Mouse (Mus musculus) MEL (cell line): ENCODE data around the gene Gpam. TPM values are rescaled to one million over a fixed set of nuclear protein-coding genes. Genes with fewer than 3 reads are reported as not detected.

ENCODE experiments used
- DNase-seq: peaks from one replicate; pipeline ENCODE4 v3.0.0; 2011; ENCODE audit warnings: low read depth, low spot score
- H3K27ac ChIP-seq: 2 replicates; pipeline ENCODE4 v1.5.1; 2012; ENCODE audit warnings: low read depth, mild to moderate bottlenecking, control low read depth, low read length, moderate library complexity; ENCODE audit not compliant: control insufficient read depth
- H3K27me3 ChIP-seq, 2 experiments: fragments of 150-350 bp in 1 of 2; sonication (generic) in 1 of 2; 2 replicates each; pipeline ENCODE4 v1.6.1; 2012; ENCODE audit warnings: low read length in 2 of 2, mild to moderate bottlenecking in 2 of 2, improper control_type of control experiment in 1 of 2, moderate library complexity in 1 of 2; ENCODE audit not compliant: insufficient read depth in 2 of 2, control insufficient read depth in 1 of 2
- H3K36me3 ChIP-seq, 2 experiments: 2 replicates each; pipeline ENCODE4 v1.6.1; 2012 to 2014; ENCODE audit warnings: low read length in 2 of 2, improper control_type of control experiment in 1 of 2, inconsistent platforms in 1 of 2, mild to moderate bottlenecking in 1 of 2; ENCODE audit not compliant: insufficient read depth in 2 of 2, control insufficient read depth in 1 of 2
- H3K4me1 ChIP-seq, 2 experiments: fragments of 150-350 bp in 1 of 2; sonication (generic) in 1 of 2; 2 replicates each; pipeline ENCODE4 v1.6.1; 2012; ENCODE audit warnings: low read length in 2 of 2, improper control_type of control experiment in 1 of 2, mild to moderate bottlenecking in 1 of 2; ENCODE audit not compliant: insufficient read depth in 2 of 2, control insufficient read depth in 1 of 2
- H3K4me3 ChIP-seq, 2 experiments: fragments of 150-350 bp in 1 of 2; sonication (generic) in 1 of 2; 2 replicates each; pipeline ENCODE4 v1.5.1; 2012; ENCODE audit warnings: low read depth in 2 of 2, low read length in 2 of 2, mild to moderate bottlenecking in 2 of 2, moderate library complexity in 2 of 2, control low read depth in 1 of 2, improper control_type of control experiment in 1 of 2; ENCODE audit not compliant: control insufficient read depth in 1 of 2, insufficient read depth in 1 of 2
- H3K79me2 ChIP-seq: 2 replicates; pipeline ENCODE4 v1.6.1; 2012; ENCODE audit warnings: mild to moderate bottlenecking, low read length, moderate library complexity; ENCODE audit not compliant: control insufficient read depth, poor library complexity, insufficient read depth
- H3K9ac ChIP-seq: 2 replicates; pipeline ENCODE4 v1.6.1; 2012; ENCODE audit warnings: low read depth, mild to moderate bottlenecking, control low read depth, low read length, moderate library complexity; ENCODE audit not compliant: control insufficient read depth, poor library complexity, severe bottlenecking
- H3K9me3 ChIP-seq: fragments of 150-350 bp; sonication (generic); replicated peaks from 2 replicates; pipeline ENCODE4 v1.6.1; 2012; ENCODE audit warnings: mild to moderate bottlenecking, low read length, improper control_type of control experiment, moderate library complexity; ENCODE audit not compliant: insufficient read depth
- BHLHE40 ChIP-seq: IDR thresholded peaks from 2 replicates; pipeline ENCODE4 v1.6.1; 2012; ENCODE audit warnings: low read depth, mild to moderate bottlenecking, inconsistent platforms, low read length, improper control_type of control experiment, borderline replicate concordance
- CHD1 ChIP-seq: IDR thresholded peaks from 2 replicates; pipeline ENCODE4 v1.6.1; 2012; ENCODE audit warnings: low read depth, mild to moderate bottlenecking, inconsistent platforms, low read length, improper control_type of control experiment
- CTCF ChIP-seq, 3 experiments: IDR thresholded peaks in 2 of 3; conservative IDR thresholded peaks in 1 of 3; 2 replicates each; pipeline ENCODE4 v1.5.1; 2011 to 2012; ENCODE audit warnings: low read length in 3 of 3, low read depth in 2 of 3, mild to moderate bottlenecking in 2 of 3, improper control_type of control experiment in 1 of 3, inconsistent platforms in 1 of 3, mixed read lengths in 1 of 3, moderate library complexity in 1 of 3; ENCODE audit not compliant: control insufficient read depth in 1 of 3, insufficient read depth in 1 of 3, poor library complexity in 1 of 3, severe bottlenecking in 1 of 3
- E2F4 ChIP-seq: IDR thresholded peaks from 2 replicates; pipeline ENCODE4 v1.6.1; 2011; ENCODE audit warnings: low read depth, low read length, improper control_type of control experiment, borderline replicate concordance
- EP300 ChIP-seq, 2 experiments: IDR thresholded peaks; 2 replicates each; pipeline ENCODE4 v1.6.1; 2011; ENCODE audit warnings: improper control_type of control experiment in 2 of 2, low read length in 2 of 2, low read depth in 1 of 2, mild to moderate bottlenecking in 1 of 2
- ETS1 ChIP-seq: IDR thresholded peaks from 2 replicates; pipeline ENCODE4 v1.6.1; 2012; ENCODE audit warnings: low read depth, mild to moderate bottlenecking, inconsistent platforms, low read length, improper control_type of control experiment, moderate library complexity
- GATA1 ChIP-seq: IDR thresholded peaks from 2 replicates; pipeline ENCODE4 v1.6.1; 2011; ENCODE audit warnings: low read depth, low read length, improper control_type of control experiment
- JUND ChIP-seq: IDR thresholded peaks from 2 replicates; pipeline ENCODE4 v1.6.1; 2011; ENCODE audit warnings: low read depth, mild to moderate bottlenecking, improper control_type of control experiment, low read length
- KAT2A ChIP-seq: conservative IDR thresholded peaks from 2 replicates; pipeline ENCODE4 v1.6.1; 2012; ENCODE audit warnings: low read depth, low read length, improper control_type of control experiment, inconsistent platforms
- MYC ChIP-seq: IDR thresholded peaks from 2 replicates; pipeline ENCODE4 v1.6.1; 2011; ENCODE audit warnings: low read depth, mild to moderate bottlenecking, low read length, improper control_type of control experiment, moderate library complexity
- NELFE ChIP-seq: IDR thresholded peaks from 2 replicates; pipeline ENCODE4 v1.6.1; 2011; ENCODE audit warnings: low read depth, low read length, improper control_type of control experiment
- NRF1 ChIP-seq: IDR thresholded peaks from 2 replicates; pipeline ENCODE4 v1.6.1; 2014; ENCODE audit warnings: low read depth, mild to moderate bottlenecking, inconsistent platforms, low read length, improper control_type of control experiment, moderate library complexity; ENCODE audit not compliant: poor library complexity, insufficient read depth, severe bottlenecking
- POLR2AphosphoS2 ChIP-seq: IDR thresholded peaks from 2 replicates; pipeline ENCODE4 v1.6.1; 2011; ENCODE audit warnings: low read length, improper control_type of control experiment
- RAD21 ChIP-seq: IDR thresholded peaks from 2 replicates; pipeline ENCODE4 v1.6.1; 2011; ENCODE audit warnings: mild to moderate bottlenecking, low read depth, low read length, improper control_type of control experiment
- RCOR1 ChIP-seq: IDR thresholded peaks from 2 replicates; pipeline ENCODE4 v1.6.1; 2012; ENCODE audit warnings: low read depth, mild to moderate bottlenecking, inconsistent platforms, low read length, improper control_type of control experiment
- SIN3A ChIP-seq: IDR thresholded peaks from 2 replicates; pipeline ENCODE4 v1.6.1; 2012; ENCODE audit warnings: low read length, improper control_type of control experiment, inconsistent platforms
- SMC3 ChIP-seq: IDR thresholded peaks from 2 replicates; pipeline ENCODE4 v1.6.1; 2011; ENCODE audit warnings: low read depth, low read length, improper control_type of control experiment
- TAL1 ChIP-seq: IDR thresholded peaks from 2 replicates; pipeline ENCODE4 v1.6.1; 2012; ENCODE audit warnings: mild to moderate bottlenecking, inconsistent platforms, low read length, moderate library complexity, mixed read lengths
- TCF12 ChIP-seq: IDR thresholded peaks from 2 replicates; pipeline ENCODE4 v1.6.1; 2014; ENCODE audit warnings: low read depth, mild to moderate bottlenecking, inconsistent platforms, low read length, improper control_type of control experiment, moderate library complexity
- UBTF ChIP-seq: IDR thresholded peaks from 2 replicates; pipeline ENCODE4 v1.6.1; 2012; ENCODE audit warnings: low read depth, mild to moderate bottlenecking, inconsistent platforms, low read length, improper control_type of control experiment, moderate library complexity, borderline replicate concordance; ENCODE audit not compliant: insufficient read depth
- USF2 ChIP-seq, 2 experiments: IDR thresholded peaks; 2 replicates each; pipeline ENCODE4 v1.6.1; 2011 to 2012; ENCODE audit warnings: improper control_type of control experiment in 2 of 2, low read length in 2 of 2, borderline replicate concordance in 1 of 2, inconsistent platforms in 1 of 2, low read depth in 1 of 2, mild to moderate bottlenecking in 1 of 2; ENCODE audit not compliant: insufficient read depth in 1 of 2
- ZNF384 ChIP-seq: IDR thresholded peaks from 2 replicates; pipeline ENCODE4 v1.6.1; 2012; ENCODE audit warnings: low read depth, mild to moderate bottlenecking, inconsistent platforms, low read length, improper control_type of control experiment
- polyA plus RNA-seq, 2 experiments: library from polyadenylated mRNA; stranded (reverse) in 1 of 2; unstranded in 1 of 2; fragments of >175 nt in 1 of 2; fragments of >200 nt in 1 of 2; gene quantifications; 2 replicates each; pipeline versions ENCODE4 v1.2.1 to v1.2.4; 2012; ENCODE audit warnings: low replicate concordance in 2 of 2, low read depth in 1 of 2; ENCODE audit not compliant: insufficient read length in 2 of 2, insufficient read depth in 1 of 2, missing spikeins in 1 of 2
- total RNA-seq: library from RNA; depleted of rRNA; stranded (reverse); fragments of 300-350 nt; gene quantifications from 2 replicates; pipeline ENCODE4 v1.2.3, GENCODE M21; 2012

The Gpam gene
- total and polyA plus RNA-seq, 3 experiments = 26.2 to 327 (median 37.1) TPM

DNA sequence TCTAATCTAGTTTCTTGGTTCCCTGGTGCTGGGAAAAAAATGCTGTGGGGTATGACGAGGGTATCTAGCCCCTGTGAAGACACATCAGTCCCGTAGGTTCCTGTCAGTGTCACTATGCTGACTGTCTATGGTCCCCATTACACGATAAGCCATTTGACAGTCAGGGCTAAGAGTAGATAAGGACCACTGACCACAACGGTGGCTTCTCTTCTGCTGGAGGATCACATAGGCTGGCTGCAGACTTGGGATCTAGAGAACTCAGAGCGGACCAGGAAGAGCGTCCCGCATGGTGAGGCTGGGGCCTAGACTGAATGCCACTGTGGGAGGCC, 41.2 kb downstream of the Gpam start (continued):
- TF ChIP-seq KAT2A = no peak
- TF ChIP-seq, all 39 proteins: peak for 12

DNA sequence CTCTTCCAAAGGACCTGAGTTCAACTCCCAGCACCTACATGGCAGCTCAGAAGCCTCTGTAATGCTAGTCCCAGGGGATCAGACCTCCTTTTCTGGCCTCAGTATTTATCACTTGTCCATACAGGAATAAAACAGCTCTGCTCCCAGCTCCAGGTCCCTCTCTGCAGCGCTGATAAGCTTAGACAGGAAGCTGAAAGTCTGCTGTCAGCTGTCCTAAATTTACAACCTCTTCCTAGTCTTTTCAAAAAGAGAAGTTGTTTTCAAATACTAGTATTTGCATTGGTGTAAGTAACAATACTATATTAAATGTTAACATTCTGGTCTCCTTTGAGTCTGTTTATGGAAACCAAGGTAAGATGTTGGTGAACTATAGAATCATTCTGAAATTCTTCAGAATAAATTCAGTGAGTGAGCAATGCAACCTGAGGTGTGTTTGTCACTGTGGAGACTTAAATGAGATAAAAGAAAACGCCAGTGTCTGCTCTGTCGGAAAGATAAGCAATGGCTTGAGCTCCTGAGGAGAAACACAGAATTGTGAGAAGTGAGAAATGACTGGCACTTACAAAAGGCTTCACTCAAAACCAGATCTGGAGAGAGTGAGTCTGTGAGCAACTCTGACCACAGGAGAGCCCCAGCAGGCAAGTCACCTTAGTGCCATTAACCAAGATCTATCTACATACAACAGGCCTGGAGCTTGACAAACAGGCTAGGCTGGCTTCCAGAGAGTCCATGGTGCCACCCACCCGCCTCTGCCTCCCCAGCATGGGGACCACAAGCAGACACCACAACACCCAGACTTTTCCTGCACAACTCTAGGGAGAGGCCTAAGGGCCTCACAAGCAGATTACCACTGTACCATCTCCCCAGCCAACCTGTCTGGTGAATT, 41.8 kb downstream of the Gpam start:
- H3K27me3 ChIP-seq = no peaks in the 10 kb centered on the region
- H3K4me1 ChIP-seq = peaks cover 11 to 20% of the 10 kb centered on the region in 2 experiments
- H3K27ac ChIP-seq = peak overlapping the region; percentile 90
- DNase-seq = peak; percentile 80
- H3K79me2 ChIP-seq = no peaks in the 10 kb centered on the region
- TF ChIP-seq GATA1 (peak; percentile 78), KAT2A (no peak), EP300 (IDR thresholded peaks at IDR 0.05; ENCODE audit: low read depth in 1 of 2, low read length in 2 of 2) (peak; percentile 68 to 87), TCF12 (peak; percentile 44; the same call in 1 of the 2 replicates), SIN3A (peak; percentile 78), UBTF (no peak), SMC3 (peak; percentile 16; the same call in 1 of the 2 replicates), ETS1 (peak; percentile 88), MYC (peak; percentile 15; the same call in 1 of the 2 replicates), NELFE (no peak), JUND (no peak), TAL1 (peak; percentile 36), RCOR1 (peak; percentile 67; the same call in 1 of the 2 replicates)
- peaks cover 15 to 28% of the 10 kb centered on the region in 2 experiments for H3K36me3 ChIP-seq
- H3K9ac ChIP-seq = peak overlapping the region; percentile 46
- no peaks in the 10 kb centered on the region for H3K9me3 ChIP-seq
- no peak overlapping the region for H3K4me3 ChIP-seq

DNA sequence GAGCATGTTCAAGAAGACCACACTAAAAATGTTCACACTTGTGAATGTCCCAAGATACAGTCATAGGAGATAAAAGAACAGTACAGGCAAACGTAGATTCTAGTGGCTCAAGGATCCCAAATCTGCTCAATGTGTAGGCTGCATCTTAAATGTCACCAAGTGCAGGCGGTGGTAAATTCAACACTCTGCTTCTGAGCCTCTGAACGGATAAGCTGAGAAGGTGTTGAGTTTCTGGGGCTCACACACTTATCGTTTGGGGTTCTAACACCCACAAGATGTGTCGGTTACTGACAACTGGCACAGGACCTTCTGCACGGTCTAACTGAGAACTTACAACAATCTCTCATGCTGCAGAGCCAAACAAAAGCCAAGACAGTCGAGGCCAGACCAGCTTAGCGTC, 50.2 kb downstream of the Gpam start:
- Histone ChIP-seq H3K79me2 (no peaks in the 10 kb centered on the region), H3K9me3 (no peaks in the 10 kb centered on the region), H3K4me1 (no peaks in the 10 kb centered on the region), H3K27me3 (no peaks in the 10 kb centered on the region), H3K27ac (no peak overlapping the region), H3K9ac (no peak overlapping the region), H3K4me3 (no peak overlapping the region), H3K36me3 (peaks cover 0 to 12% of the 10 kb centered on the region in 2 experiments; a peak in 2 of 4 replicates)
- DNase-seq = no peak
- TF ChIP-seq ZNF384 (no peak), CTCF (IDR thresholded peaks at IDR 0.05 in 2 of 3, conservative IDR thresholded peaks at IDR 0.05 in 1 of 3; ENCODE audit: control insufficient read depth in 1 of 3, insufficient read depth in 1 of 3, low read depth in 2 of 3, low read length in 3 of 3, poor library complexity in 1 of 3, severe bottlenecking in 1 of 3) (no peak), POLR2AphosphoS2 (no peak), SMC3 (no peak), CHD1 (no peak), TCF12 (no peak), RAD21 (no peak), MYC (no peak), UBTF (no peak), BHLHE40 (no peak), NRF1 (no peak), E2F4 (no peak), USF2 (IDR thresholded peaks at IDR 0.05; ENCODE audit: borderline replicate concordance in 1 of 2, insufficient read depth in 1 of 2, low read depth in 1 of 2, low read length in 2 of 2) (no peak), ETS1 (no peak)
